Mouse (Mus musculus) neural tube, embryonic 10.5 days (tissue): Measurements from ENCODE around the gene Serinc4.
A peak's percentile ranks its signal among the peaks of the same experiment; 100 is the strongest.
"Not testable (repeated sequence)": the region's sequence is repeated elsewhere in the genome, so short reads cannot be mapped to it uniquely, and the experiment has no call there.

Experiments used
- DNase-seq: peaks from one replicate; pipeline ENCODE4 v3.0.0-alpha.2; 2017; ENCODE audit warnings: low spot score; ENCODE audit errors: extremely low spot score

Gene Serinc4

GRCm38 (mm10) chr2:121456692-121457642 lies at the start of gene Serinc4:
Gene Serinc4 (minus strand): TSS chr2:121456781.
- DNase-seq = peak; percentile 87

- not testable (repeated sequence) for DNase-seq
Observed at GRCm38 (mm10) chr2:121501550-121501949, 45.0 kb upstream of the Serinc4 start.

- DNase-seq = not testable (repeated sequence)
Observed at GRCm38 (mm10) chr2:121484403-121484802, 27.8 kb upstream of the Serinc4 start.

GRCm38 (mm10) chr2:121483576-121483975 lies 27.0 kb upstream of the Serinc4 start:
- no peak for DNase-seq

- not testable (repeated sequence) for DNase-seq
Observed at GRCm38 (mm10) chr2:121480916-121481315, 24.3 kb upstream of the Serinc4 start.

- DNase-seq = no peak
Observed at GRCm38 (mm10) chr2:121480498-121480897, 23.9 kb upstream of the Serinc4 start.

GRCm38 (mm10) chr2:121477491-121478266 lies 21.1 kb upstream of the Serinc4 start:
- DNase-seq = no peak

GRCm38 (mm10) chr2:121475306-121475705 lies 18.7 kb upstream of the Serinc4 start:
- not testable (repeated sequence) for DNase-seq

- no peak for DNase-seq
Observed at GRCm38 (mm10) chr2:121474180-121474535, 17.6 kb upstream of the Serinc4 start.

GRCm38 (mm10) chr2:121473301-121474179 lies 17.0 kb upstream of the Serinc4 start, which contains the start of gene Mfap1b:
Gene Mfap1b (minus strand): TSS chr2:121474067.
- DNase-seq = peak; percentile 78

- not testable (repeated sequence) for DNase-seq
Observed at GRCm38 (mm10) chr2:121472783-121473182, 16.2 kb upstream of the Serinc4 start.

- not testable (repeated sequence) for DNase-seq
Observed at GRCm38 (mm10) chr2:121468982-121469381, 12.4 kb upstream of the Serinc4 start.

GRCm38 (mm10) chr2:121460071-121460470 lies 3.5 kb upstream of the Serinc4 start:
- no peak for DNase-seq

- peak; percentile 6 for DNase-seq
Observed at GRCm38 (mm10) chr2:121455534-121455933, 1.0 kb downstream of the Serinc4 start.

GRCm38 (mm10) chr2:121453917-121454316 lies 2.7 kb downstream of the Serinc4 start:
- DNase-seq = no peak

- DNase-seq = no peak
Observed at GRCm38 (mm10) chr2:121452990-121453389, 3.6 kb downstream of the Serinc4 start, which contains the start of gene Hypk. Gene Hypk (plus strand): TSS chr2:121453290.

- no peak for DNase-seq
Observed at GRCm38 (mm10) chr2:121452361-121452760, 4.2 kb downstream of the Serinc4 start.

- no peak for DNase-seq
Observed at GRCm38 (mm10) chr2:121450093-121450492, 6.5 kb downstream of the Serinc4 start.

GRCm38 (mm10) chr2:121449545-121450011 lies 7.0 kb downstream of the Serinc4 start:
- no peak for DNase-seq

- DNase-seq = peak; percentile 99
Observed at GRCm38 (mm10) chr2:121448739-121449535, 7.6 kb downstream of the Serinc4 start, which contains the start of gene Serf2. Gene Serf2 (plus strand): TSS chr2:121449195.
